Mouse (Mus musculus) E14TG2a.4 (cell line): ENCODE results near the gene Sbno2.

ENCODE experiments used
- CTCF ChIP-seq: conservative IDR thresholded peaks from 2 replicates; pipeline ENCODE4 v1.5.1; 2014; ENCODE audit warnings: low read length
- NANOG ChIP-seq: IDR thresholded peaks from 2 replicates; pipeline ENCODE4 v1.6.1; 2014; ENCODE audit warnings: borderline replicate concordance, low read length, mixed read lengths
- POU5F1 ChIP-seq: IDR thresholded peaks from 2 replicates; pipeline ENCODE4 v1.6.1; 2014; ENCODE audit warnings: low read length, borderline replicate concordance

DNA sequence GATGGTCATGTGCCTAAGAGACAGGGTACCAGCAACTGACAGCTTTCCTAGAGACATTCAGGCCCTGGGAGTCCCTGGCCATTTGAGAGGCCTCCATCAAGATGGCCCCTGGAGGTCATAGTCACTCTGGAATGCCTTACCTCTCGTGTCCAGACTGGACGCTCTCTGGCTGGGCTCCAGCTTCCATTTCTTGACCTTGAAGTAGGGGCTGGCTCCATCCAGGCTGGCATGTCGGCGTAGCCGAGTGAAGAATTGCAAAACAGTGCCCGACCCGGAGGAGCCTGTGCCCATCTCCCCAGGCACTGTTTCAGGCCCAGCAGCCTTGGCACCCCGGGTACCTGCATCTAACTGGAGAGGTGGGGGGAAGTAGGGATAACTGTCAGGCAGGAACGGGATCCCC lies 29.1 kb upstream of the Sbno2 start:
- no peak for TF ChIP-seq CTCF
- TF ChIP-seq NANOG, result no peak
- no peak for TF ChIP-seq POU5F1
